Mouse (Mus musculus): ENCODE measurements around the gene Pctp.

DNA sequence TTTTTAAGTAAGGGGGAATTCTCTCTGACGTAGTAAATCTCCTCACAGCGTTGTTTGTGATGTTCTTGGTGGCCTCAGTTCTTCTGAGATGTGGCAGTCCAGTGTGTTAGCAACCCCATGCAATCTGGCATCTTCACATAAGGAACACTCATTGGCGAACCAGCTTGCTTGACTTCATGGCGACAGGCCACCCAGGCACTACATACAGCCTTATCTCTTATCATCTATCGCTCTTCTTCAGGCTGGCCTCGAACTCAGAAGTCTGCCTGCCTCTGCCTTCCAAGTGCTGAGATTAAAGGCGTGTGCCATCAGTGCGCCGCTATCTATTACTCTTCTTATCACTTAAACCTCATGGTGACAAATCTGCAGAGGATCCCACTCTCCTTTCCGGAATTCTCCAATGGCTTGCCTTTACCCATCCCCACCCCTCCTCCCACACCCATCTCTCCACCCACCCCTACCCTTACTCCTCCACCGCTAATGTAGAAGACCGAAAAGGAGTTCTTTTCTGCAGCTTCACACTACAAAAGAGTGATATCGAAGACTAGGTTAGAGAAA lies 27.2 kb upstream of the Pctp start, which contains the start of gene Tmem100:
- TF ChIP-seq POLR2A (IDR thresholded peaks at IDR 0.05; ENCODE audit: control insufficient read depth, extremely low read depth, insufficient read depth, low read length, poor library complexity) = no peak
- TF ChIP-seq CTCF (IDR thresholded peaks at IDR 0.05; ENCODE audit: borderline replicate concordance, control insufficient read depth, extremely low read depth, insufficient read depth, low read length, poor library complexity) = no peak

Data from thymus, adult 2 months (tissue).